Mouse (Mus musculus) cortical plate, adult 2 months (tissue): Measurements from ENCODE around the gene Tmem208.

Experiments used
- CTCF ChIP-seq: fragments of 200-500 bp; IDR thresholded peaks from 2 replicates; pipeline ENCODE4 v1.5.1; 2011; ENCODE audit warnings: mild to moderate bottlenecking, control low read depth, low read length; ENCODE audit not compliant: insufficient read depth; ENCODE audit errors: extremely low read depth
- POLR2A ChIP-seq: fragments of 200-500 bp; IDR thresholded peaks from 2 replicates; pipeline ENCODE4 v1.6.1; 2011; ENCODE audit warnings: mild to moderate bottlenecking, low read length, control low read depth; ENCODE audit not compliant: insufficient read depth; ENCODE audit errors: extremely low read depth

DNA sequence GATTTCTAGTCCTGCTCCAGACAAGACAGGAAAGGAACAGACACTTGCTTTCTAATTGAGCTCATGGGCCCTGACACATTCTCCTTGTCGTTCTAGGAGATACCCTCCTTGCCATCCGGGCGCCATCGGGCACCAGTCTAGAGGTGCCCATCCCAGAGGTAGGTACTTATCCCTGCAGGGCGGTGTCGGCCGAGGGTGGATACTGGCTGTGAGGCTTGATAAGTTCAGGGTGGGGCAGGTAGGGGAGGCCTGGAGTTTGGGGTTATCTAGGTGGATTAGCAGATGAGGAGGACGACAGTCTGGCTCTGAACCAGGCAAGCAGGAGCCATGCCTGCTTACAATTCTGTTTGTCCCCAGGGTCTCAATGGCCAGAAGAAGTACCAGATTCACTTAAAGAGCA lies 26.2 kb upstream of the Tmem208 start:
- TF ChIP-seq CTCF: no peak
- no peak for TF ChIP-seq POLR2A
